Mouse (Mus musculus) urinary bladder, postnatal 36 days (tissue): Measurements from ENCODE around the gene Ap1m2.
"Not testable (repeated sequence)": the region's sequence is repeated elsewhere in the genome, so short reads cannot be mapped to it uniquely, and the experiment has no call there.

Experiments
- DNase-seq, 2 experiments: peaks; one replicate each; pipeline ENCODE4 v3.0.0; 2022; ENCODE audit warnings: low spot score in 2 of 2, mixed read lengths in 1 of 2

The Ap1m2 gene

DNA sequence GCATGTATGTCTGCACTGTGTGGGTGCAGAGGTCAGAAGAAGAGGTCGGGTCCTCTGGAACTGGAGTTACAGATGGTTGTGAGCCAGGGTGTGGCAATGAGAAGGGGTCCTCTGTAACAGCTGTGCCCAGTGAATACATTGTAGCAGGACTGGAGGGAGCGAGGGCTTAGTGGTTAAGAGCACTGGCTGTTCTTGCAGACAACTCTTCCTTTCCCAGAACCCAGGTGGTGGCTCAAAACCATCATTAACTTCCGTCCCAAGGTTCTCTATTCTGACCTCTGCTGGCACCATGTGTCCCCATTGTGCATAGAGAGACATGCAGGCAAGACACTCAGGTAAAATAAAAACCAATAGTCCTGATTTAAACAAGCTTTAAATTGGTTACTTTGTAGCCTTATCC, 15.4 kb upstream of the Ap1m2 start:
- DNase-seq, result no peak

DNA sequence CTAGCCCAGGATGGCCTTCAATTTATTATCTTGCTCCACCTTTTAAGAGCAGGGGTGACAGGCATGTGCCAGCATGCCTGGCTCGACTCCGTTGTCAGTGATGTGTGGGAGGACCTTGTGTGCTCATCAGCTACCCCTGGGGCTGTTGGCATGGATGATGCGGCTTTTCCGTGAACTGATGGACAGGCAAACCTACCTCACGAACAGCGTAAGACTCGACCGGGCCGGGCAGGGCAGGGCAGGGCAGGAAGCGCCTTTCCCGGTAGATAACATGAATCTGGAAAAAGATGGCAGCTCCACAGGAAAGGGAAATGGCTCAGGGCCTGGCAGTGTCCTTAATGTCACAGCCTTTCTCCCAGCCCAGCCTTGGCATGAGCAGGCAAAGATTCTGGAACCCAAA, 12.1 kb upstream of the Ap1m2 start:
- DNase-seq, result no peak

DNA sequence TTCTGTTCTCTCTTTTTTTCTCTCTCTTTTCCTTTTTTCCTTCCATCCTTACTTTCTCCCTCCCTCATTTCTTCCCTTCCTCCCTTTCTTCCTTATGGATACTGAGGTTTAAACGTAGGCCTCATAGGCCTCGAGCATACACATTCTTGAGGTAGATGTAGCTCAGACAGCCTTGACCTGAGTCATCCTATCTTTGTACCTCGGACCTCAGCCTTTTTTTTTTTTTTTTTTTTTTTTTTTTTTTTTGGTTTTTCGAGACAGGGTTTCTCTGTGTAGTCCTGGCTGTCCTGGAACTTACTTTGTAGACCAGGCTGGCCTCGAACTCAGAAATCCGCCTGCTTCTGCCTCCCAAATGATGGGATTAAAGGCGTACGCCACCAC, 10.8 kb upstream of the Ap1m2 start:
- not testable (repeated sequence) for DNase-seq

DNA sequence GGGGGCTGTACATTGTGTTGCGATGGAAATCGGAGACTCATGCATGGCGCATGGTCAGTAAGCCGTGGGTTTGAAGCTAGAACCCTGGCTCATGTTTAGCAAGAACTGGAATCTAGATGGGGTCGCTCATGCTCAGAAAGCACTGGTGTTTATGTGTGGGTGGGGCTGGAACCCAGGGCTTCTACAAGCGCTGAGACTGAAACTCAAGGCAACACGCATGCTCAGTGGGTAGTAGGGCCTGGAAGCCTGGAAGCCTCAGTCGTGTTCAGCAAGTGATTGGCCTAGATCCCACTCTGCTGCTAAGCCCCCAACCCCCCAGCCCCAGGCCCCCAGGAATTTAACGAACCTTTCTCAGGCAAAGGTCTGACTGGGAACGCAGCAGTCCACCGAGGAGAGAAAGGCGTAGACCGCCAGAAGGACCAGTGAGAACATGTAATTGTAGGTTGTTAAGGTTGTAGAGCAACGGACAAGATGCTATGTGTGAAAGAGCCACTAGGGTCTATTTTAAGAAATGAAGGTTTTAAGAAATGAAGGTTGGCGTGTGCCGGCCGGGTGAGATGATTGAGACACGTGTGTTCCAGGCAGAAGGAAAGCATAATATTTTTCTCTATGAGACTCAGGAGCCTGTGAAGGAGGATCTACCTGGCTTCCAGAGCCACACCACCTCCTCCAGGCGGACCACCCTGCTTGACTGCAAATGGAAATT, 10.2 kb upstream of the Ap1m2 start:
- no peak for DNase-seq

DNA sequence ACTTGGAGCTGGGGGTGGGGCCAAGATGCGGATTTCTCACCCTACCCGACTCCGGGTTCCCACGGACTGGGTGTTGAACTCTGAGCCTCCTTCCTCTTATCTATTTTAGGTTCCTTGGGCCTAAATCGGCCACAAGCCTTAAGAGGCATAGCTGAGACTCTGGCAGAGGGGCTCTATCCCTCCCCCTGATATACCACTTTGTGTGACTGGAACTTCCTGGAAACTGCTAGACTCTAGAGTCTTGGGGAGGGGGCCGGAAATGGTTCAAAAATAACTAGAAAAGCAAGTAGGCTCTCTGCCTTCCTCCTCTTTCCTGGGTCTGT, 9.3 kb upstream of the Ap1m2 start:
- no peak for DNase-seq

DNA sequence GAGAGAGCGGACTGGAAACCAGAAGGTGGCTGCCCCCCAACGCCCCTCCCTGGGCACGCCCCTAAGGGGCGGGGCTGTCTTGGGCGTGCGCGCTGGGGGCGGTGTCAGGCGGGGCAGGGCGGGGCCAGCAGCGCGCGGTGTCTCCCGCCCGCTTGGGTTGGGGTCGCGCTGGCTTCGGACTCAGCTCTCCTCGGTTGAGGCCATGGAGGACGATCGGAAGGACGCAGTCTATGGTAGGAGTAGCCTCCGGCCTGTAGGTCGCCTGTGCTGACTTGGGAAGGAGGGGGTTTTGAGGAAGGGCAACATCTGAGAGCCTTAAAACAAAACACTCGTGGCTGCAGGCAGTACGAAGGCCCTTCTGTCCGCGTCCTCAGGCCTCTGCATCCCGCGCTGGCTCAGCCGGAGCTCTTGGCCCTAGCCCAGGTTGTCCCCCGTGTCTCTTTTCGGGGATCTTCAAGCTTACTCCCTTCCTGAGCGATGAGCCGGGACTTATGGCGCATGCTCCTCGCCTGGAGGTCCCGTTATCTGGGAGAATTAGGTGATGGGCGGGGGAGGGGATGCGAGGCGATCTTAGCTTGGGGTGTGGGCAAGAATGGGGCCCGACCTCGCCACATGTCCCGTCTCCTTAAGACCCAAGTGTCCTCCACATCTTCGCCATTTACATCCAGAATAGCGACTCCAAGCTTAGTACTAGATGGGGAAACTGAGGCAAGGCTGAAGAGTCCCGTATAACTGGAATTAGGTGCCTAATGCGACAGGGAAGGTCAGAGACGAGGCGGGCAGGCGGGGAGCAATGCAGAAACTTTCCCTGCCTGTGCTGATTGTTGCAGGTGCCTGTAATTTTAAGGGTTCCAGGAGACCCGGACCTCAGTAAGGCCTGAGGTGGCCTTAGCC, 8.7 kb upstream of the Ap1m2 start, which contains the start of gene Slc44a2:
Slc44a2 (plus strand) TSS at position 80 of the 894 bp plus-strand sequence.
- DNase-seq, result peak; percentile 82 to 84

DNA sequence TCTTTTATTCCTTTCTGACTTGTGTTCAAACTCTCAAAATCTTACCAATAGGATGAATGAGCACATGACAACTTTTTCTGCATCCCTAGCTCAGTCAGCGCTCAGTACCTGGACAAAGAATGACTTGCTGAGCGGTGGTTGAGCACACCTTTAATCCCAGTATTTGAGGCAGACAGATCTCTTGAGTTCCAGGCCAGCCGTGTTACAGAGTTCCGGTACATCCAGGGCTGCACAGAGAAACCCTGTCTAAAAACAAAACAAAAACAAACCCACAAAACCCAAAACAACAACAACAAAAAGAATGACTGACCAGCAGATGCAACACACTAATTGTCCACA, 8.1 kb upstream of the Ap1m2 start:
- no peak for DNase-seq

DNA sequence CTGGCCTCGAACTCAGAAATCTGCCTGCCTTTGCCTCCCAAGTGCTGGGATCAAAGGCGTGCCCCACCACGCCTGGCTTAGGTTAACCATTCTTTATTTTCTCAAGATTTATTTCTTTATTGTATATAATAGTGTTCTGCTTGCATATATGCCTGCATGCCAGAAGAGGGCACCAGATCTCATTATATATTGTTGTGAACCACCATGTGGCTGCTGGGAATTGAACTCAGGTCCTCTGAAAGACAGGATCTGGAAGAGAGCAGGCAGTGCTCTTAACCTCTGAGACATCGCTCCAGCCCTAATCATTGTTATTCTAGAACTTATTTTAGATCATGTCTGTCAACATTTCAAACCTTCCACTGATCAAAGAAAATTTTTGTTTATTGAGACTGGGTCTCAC, 7.4 kb upstream of the Ap1m2 start:
- DNase-seq, result no peak

DNA sequence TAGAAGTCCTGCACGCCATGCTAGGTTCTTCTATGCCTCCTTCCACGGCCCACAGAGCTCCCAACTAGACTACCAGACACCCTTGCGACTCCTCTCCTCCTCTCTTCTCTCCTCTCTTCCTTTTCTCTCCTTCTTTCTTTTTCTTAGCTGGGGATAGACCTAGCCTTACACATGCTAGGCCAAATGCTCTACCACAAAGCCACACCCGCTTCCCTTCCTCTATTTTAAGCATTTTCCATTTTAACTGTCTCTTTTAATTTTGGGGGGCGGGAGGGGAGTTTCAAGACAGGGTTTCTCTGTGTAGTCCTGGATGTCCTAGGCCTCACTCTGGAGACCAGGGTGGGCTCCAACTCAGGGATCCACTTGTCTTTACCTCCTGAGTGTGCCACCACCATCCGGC, 6.7 kb upstream of the Ap1m2 start:
- no peak for DNase-seq

DNA sequence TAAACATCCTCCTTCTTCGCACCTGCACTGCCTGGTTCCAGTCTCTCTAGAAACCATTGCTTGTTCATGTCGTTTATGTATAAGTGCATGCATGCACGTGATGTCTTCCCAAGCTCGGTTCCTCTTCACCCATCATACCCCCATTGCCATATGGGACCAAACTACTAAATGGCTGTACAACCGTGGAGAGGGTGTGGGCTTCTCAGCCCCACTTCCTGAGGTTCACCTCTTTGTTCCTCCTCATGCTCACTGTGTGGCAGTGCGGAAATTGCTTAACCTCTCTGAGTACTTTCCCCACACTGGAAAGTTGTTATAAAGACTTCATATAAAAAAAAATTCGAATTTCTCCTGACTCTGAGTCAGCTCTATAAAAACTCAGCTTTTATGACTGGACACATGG, 4.6 kb upstream of the Ap1m2 start:
- DNase-seq, result no peak

DNA sequence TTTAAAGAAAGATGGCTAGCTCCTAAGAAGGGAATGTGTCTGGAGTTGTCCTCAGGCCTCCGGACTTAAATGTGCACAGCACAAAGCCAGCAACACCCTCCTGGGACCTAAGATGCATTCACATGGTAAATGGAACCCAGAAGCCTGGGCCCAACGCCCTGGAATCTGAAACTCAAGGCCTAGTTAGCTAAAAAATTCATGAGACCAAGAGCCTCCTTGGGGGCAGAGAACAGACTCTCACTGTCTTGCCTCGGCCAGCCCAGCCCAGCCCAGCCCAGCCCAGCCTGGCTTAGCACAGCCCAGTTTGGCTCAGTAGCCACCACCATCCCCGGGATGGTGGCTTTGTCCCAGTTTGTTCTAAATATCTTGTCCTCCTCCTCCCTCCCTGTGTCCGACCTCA, 3.3 kb upstream of the Ap1m2 start:
- DNase-seq, result no peak

DNA sequence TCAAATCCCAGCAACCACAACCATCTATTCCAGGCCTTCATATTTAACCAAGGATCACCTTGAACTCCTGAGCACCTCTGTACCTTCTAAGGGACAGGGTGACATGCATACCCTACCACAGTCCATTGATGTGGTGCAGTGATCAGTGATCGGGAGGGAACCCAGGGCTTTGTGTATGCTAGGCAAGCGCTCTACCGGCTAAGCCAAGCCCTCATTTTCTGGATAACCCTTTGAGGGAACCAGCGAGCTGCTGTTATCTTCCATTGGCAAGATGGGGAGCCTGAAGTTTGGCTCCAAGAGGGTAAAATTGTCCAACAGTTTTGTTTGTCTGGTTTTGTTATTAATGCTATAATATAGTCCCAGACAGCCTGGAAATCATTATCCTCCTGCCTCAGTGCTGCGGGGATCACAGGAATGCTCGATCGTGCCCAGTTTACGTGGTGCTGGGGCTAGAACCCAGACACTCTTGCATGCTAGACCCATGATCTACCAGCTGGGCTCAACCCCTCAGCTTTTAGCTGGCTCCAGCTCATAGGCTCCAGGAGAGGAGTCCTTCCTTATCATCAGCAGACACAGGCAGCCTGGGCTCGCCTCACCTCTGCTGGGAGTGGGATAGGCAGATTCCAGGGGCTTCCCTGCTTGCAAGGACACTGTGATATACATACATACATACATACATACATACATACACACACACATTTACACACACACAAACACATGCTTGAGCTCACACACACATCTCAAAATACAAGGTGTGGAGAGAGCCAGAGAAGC, 2.4 kb upstream of the Ap1m2 start:
- DNase-seq, result no peak

DNA sequence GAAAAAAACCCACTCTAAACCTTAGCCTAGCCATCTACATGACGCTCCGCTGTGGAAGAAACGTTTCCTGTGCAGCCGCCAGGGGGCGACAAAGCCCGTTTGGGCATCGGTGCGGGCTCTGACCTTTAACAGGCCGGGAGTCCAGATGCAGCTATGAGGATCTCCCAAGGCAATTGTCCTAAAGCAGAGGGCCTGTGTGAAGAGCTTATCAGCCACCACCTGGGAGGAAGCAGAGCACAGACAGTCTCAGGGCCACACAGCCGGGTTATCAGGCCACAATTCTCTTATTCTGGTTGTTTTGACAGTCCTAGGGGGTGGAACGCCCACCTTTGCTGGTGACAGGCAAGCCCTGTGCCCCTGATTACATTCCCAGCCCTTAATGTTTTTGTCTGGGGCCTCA, 1.3 kb upstream of the Ap1m2 start:
- DNase-seq, result peak; percentile 82 to 90

DNA sequence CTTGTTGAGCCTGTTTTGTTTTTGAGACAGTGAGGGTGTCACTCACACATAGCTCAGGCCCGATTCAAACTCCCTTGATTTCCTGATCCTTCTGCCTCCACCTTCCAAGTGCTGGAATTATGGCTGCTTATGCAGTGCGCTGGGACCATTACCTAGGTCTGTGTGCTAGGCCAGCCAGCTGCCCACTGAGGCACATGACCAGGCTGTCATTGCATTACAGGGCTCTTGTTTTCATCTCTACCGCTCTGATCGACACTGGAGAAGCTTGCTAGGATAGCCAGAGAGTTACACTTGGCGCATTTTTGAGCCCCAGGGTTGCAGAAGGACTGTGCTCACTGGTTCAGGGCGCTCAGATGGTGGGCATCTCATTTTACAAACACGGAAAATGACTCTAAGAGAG, 442 bp downstream of the Ap1m2 start:
- DNase-seq, result no peak

DNA sequence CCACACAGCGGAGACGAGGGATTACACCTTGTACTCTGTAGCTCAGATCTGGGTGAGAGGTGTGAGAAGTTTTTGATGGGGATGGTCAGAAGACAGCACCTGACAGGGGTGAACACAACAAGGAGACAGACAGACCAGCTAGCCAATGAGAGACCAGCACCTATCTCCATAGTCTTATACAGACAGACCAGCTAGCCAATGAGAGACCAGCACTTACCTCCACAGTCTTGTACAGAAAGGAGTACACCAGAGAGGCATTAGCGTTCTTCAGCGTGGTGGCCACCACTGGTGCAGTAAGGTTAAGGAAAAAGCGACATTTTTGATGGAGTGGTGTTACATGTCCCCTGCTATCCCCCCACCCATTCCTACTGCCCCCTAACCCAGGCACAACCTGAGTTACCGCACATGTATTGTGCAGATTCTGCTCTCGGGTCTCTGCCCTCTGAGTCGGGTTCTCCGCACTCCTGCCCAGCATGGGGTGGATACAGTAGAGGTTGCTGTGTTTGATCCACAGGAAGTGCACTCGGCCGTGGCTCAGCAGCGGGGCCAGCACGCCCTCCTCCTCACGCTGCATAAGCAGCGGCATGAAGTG, 2.9 kb downstream of the Ap1m2 start:
- DNase-seq, result no peak

DNA sequence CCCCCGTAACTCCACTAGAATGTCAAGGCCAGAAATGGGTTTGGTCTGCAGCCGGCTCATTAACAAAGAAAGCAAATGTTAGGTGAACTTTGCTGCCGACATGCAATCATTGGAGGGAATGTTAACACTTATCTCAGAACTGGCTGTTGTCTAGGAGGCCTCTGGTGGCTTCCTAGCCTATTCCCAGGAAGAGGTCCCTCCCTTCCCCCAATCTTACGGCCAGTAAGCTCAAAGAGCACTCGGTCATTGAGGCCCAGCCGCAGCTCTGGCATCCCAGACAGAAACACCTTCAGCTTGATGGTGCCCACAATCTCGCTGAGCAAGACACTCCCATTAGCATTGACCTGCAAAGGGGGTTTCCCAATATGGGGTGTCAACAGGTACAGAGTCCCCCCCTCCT, 7.1 kb downstream of the Ap1m2 start:
- DNase-seq, result no peak

DNA sequence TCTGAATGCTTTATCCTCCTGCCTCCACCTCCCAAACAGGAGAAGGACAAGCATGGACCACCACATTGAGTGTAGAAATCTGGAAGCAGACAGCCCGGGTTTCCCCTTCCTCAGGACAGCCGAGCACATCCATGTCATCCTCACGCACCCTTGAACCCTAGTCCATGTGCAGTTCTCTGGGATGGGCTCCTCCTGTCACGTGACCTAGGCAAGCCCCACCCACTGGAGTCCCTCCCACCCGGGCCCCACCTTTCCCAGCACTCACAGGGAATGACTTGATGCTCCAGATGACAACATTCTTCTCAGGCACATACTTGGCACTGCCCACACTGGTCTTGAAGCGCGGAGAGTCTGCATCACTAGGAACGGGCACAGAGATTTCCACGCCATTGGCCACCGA, 13.1 kb downstream of the Ap1m2 start:
- DNase-seq, result no peak

DNA sequence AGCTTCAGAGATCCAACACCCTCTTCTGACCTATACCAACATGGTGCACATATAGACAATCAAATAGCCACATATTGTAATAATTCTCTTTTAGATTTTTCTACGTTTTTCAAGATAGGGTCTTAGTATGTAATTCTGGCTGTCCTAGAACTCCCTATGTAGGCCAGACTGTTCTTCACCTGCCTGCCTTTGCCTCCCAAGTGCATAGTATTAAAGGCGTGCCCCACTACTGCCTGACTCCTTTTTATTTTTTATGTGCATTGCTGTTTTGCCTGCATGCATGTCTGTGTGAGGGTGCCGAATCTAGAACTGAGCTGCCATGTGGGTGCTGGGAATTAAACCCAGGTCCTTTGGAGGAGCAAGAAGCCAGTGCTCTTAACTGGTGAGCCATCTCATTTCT, 19.9 kb downstream of the Ap1m2 start:
- DNase-seq, result no peak

DNA sequence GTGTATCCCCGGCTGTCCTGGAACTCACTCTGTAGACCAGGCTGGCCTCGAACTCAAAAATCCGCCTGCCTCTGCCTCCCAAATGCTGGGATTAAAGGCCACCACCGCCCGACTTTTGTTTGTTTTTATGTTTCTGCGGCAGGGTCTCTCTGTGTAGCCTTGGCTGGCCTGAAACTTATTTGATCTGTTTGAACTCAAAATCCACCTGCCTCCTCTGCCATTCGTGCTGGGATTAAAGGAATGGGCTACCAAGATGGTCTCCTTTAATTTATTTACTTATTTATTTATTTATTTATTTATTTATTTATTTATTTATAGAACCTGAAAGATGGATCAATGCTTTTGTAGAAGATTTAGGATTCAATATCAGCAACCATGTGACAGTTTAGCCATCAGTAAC, 20.3 kb downstream of the Ap1m2 start:
- not testable (repeated sequence) for DNase-seq

DNA sequence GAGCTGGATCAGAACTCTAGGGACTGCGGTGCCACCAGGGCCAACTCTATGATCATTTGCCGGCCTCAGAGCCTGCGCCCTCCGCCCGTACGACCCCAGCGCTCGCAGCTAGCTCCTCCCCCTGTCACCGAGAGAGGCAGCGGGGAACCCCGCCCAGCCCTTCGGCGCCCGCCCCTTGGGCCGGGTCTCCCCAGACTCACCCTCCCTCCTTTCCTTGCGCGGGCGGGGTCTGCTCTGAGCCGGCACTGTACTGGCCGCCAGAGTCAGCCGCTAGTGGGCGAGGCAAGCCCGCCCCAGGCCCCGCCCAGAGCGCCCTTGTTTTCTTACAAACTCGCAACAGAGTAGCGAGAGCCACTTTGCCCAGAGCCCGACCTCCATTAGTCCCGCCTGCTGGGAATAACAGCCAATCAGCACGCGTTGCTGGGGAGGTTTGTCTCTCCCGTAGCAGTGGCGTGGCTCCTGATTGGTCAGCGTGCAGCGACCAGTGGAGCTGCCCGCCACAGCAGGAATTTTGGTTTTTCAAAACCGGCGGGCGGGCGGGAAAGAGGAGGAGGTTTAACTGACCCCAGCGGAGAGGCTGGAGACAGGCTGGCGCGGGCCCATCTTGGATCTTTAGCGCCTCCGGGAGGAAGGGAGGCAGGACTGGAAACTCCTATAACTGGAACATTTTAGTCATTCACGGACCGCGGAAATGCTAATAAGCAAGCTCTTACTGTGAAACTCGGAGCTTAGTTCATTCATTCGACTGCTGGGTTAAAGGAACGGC, 20.9 kb downstream of the Ap1m2 start, which contains the start of gene Cdkn2d:
Cdkn2d (minus strand) TSS at position 386 of the 766 bp plus-strand sequence.
- peak; percentile 100 for DNase-seq

DNA sequence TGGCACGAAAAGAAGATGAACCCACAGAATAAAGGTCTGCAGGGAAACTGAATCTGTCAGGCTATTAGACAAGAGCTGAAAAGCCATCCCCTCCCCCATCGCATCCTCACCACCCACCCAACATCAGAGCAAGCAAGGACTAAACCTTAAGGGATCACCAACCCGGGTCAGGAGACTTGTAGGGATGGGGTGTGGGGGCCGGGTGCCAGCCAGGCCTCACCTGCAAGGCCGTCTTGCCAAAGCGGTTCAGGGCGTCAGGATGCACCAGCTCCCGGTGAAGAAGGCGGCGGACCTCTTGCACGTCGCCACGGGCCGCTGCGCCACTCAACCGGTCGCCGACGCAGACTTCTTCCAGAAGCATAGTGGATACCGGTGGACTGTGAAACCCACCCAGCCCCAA, 21.5 kb downstream of the Ap1m2 start:
- peak in 1 of 2 experiments; percentile 40 for DNase-seq

DNA sequence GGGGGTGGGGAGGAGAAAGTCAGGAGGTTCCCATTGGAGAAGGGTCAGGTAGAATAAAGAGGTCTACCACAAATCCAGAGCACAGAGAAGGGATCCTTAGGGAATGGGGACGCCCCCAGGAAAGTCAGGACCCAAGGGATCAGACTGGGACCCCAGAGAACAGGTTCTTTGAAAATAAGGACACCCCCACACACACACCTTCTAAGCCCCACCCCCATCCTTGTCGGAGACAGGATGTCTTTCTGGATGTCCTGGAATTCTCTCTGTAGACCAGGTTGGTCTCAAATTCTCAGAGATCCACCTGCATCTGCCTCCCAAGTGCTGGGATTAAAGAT, 22.8 kb downstream of the Ap1m2 start:
- DNase-seq, result no peak
